Mouse (Mus musculus): Measurements from ENCODE around the gene Foxc1.

Gene Foxc1

DNA sequence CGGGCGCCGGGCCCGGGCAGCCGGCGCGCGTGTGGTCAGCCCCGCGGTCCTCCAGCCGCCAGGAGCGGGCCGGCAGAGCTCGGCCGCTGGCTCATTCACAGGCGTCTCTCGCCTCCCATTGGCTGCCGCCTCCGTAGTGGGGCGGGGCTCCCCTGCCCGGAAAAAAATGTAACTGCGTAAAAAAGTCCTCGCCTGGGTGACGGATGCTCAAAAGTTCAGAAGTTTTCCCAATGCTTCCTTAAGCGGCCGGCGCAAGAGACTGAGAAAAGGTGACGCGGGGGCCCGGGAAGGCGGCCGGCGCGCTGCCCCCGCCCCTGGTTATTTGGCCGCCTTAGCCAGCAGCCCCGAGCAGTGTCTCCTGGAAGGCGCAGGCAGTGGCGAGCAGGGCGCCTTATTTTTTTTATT, at the start of gene Foxc1:
Gene Foxc1 (plus strand): TSS at position 206 of the 405 bp plus-strand sequence.
- DNase-seq (ENCODE audit: low read depth, low spot score): peak; percentile 55

- no peak for DNase-seq (ENCODE audit: low read depth, low spot score)
Observed at GRCm38 (mm10) chr13:31760411-31760810, 46.0 kb upstream of the Foxc1 start.

DNA sequence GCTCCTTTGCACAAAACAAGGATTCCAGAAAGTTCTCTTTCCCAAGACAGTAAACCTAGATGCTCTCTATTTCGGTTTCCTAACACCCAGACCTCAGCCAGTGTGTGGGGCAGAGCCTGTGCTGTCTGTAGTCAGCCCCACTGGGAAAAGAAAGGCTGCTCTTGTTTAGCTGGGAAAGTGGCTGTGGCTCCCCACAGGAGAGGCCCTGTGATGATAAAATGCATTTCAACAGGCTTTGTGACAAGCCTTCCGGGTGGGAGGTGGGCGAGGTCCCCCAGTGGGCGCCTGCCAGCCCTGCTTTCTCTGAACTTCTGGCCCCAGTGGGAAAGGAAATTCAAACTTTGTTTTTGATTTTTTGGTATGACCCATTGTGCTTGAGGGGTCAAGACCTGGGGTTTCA, 45.4 kb upstream of the Foxc1 start:
- DNase-seq (ENCODE audit: low read depth, low spot score): no peak

- no peak for DNase-seq (ENCODE audit: low read depth, low spot score)
Observed at GRCm38 (mm10) chr13:31764419-31764818, 42.0 kb upstream of the Foxc1 start.

DNA sequence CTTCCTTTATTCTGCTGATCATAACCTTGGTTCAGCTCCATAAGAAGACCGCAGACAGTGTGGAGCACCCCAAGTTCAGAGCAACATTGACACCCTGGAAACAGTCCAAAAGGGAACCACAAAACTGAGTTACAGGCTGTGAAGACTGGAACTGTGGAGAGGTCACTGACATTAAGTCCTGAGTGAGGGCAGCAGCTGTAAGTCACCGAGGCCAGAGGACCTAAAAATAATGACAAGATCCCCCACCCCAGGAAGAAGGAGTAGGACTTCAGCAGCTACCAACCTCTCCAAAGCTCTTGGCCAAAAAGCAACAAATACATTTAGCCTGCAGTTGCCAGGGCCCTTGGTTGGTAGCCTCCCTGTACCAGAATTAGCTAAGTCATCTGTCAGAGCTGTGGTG, 40.9 kb upstream of the Foxc1 start:
- DNase-seq (ENCODE audit: low read depth, low spot score): no peak

GRCm38 (mm10) chr13:31772882-31773281, 33.6 kb upstream of the Foxc1 start:
- no peak for DNase-seq (ENCODE audit: low read depth, low spot score)

GRCm38 (mm10) chr13:31775762-31776161, 30.7 kb upstream of the Foxc1 start:
- DNase-seq (ENCODE audit: low read depth, low spot score): no peak

DNA sequence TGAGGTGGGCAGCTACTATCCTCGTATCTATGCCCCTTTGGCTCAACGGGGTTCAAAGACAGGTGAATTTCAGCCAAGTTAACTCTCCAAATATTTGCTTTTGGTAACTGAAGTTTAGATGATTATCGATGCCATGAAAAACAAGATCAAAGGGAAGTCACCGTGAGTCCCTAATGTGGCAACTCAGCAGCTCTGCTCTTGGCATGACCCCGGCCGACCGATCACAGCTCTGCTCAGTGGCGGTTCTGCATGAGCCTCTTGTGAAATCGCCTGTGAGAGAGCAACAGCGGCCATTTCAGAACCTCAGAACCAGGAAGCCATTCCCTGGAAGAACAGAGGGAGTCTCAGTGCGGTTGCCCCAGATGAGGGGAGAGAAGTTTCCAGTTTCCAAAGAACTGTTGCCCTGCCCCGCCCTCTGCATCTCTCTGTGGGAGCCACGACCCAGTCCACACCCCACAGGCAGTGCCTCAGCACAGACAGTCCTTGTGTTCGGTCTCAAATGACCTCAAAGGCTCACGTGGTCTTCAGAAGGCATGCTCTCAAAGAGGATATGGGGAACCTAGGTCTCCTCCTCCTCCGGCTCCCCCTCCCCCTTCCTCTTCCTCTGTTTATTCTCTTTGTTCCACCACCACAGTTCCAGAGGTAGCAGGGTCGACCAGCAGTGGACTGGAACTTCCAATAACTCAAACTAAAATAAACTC, 27.0 kb upstream of the Foxc1 start:
- DNase-seq (ENCODE audit: low read depth, low spot score): no peak

DNA sequence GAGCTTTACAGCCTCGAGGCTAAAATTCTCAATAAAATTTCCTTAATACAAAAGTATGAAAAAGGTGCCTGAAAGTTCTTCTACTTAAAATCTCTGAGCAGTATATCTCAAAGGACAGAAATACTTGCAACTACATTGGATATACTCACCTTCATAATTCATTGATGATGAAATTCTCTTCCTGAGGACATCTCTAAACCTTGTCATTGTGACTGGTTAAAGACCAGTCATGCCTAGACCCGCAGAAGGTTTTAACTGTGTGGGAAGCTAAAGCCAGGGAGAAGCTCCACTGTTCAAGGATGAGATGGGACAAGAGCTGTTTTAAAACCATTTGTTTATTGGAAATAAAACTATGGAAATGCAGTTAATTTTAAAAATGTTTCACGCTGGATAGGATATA, 26.1 kb upstream of the Foxc1 start:
- DNase-seq (ENCODE audit: low read depth, low spot score): no peak

- DNase-seq (ENCODE audit: low read depth, low spot score): no peak
Observed at GRCm38 (mm10) chr13:31782063-31782462, 24.4 kb upstream of the Foxc1 start.

DNA sequence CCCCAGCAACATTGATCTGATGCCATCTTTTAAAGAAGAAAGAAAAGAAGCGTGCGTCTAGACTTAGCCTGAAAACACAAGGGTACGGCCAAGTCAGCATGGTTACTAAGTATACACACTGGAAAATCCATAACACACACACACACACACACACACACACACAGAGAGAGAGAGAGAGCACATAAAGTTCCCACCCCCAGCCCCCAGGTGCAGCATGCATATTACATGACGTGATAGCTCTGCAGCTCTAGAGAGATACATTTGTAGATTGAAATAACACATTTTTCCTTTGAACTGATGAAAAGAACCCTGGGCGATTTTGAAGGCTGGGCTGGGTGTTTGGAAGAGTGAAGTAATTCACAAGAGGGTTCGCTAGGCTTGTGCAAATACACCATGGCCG, 21.7 kb upstream of the Foxc1 start:
- no peak for DNase-seq (ENCODE audit: low read depth, low spot score)

DNA sequence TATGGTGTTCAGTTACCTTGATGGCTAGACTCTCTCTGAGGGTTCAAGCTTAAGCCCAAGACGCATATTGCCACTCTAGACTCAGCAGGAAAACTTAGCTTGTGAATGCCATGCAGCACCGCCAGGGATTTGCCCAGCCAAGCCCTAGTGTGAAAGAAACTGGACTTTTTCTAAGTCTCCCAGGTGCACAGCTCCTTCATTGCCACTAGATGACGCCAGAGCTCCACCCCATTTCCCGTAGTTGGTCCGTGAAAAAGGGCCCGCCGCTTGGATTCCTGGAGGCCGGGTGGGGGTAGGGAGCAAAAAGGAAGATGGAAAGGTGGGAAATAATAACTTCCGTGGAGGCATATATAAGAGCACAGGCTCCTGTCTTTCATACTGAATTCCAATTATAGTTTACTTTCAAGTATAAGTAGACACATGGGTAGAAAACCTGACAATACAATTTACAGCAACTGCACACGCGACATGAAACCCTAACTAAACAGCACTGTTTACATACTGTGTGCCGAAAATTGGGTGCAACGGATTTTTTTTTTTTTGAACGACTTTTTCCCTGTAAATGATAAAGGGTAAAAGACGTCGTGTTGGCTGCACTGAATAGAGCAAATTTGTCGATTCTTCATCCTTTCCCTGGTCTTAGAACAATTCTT, 13.8 kb upstream of the Foxc1 start:
- peak; percentile 72 for DNase-seq (ENCODE audit: low read depth, low spot score)

GRCm38 (mm10) chr13:31793163-31793562, 13.3 kb upstream of the Foxc1 start:
- DNase-seq (ENCODE audit: low read depth, low spot score): no peak

GRCm38 (mm10) chr13:31797346-31797745, 9.1 kb upstream of the Foxc1 start:
- no peak for DNase-seq (ENCODE audit: low read depth, low spot score)

DNA sequence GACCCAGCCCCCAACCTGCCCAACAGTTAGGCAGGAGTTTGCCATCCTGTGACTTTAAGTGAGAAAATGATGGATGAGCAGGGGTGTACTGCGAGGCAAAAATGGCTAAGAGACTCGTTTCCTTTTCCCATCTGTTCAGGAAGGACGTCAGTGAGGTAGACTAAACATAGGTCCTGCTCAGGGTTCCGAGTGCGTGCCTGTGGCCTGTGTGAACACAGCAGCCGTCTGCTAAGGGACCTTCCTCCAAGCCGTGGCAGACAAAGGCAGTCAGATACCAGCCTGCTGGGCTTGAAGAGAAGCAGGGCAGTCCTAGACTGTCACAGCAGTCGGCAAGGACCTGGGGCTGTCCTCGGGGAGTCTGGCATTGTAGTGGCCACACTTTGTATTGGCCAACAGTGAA, 8.4 kb upstream of the Foxc1 start:
- no peak for DNase-seq (ENCODE audit: low read depth, low spot score)

DNA sequence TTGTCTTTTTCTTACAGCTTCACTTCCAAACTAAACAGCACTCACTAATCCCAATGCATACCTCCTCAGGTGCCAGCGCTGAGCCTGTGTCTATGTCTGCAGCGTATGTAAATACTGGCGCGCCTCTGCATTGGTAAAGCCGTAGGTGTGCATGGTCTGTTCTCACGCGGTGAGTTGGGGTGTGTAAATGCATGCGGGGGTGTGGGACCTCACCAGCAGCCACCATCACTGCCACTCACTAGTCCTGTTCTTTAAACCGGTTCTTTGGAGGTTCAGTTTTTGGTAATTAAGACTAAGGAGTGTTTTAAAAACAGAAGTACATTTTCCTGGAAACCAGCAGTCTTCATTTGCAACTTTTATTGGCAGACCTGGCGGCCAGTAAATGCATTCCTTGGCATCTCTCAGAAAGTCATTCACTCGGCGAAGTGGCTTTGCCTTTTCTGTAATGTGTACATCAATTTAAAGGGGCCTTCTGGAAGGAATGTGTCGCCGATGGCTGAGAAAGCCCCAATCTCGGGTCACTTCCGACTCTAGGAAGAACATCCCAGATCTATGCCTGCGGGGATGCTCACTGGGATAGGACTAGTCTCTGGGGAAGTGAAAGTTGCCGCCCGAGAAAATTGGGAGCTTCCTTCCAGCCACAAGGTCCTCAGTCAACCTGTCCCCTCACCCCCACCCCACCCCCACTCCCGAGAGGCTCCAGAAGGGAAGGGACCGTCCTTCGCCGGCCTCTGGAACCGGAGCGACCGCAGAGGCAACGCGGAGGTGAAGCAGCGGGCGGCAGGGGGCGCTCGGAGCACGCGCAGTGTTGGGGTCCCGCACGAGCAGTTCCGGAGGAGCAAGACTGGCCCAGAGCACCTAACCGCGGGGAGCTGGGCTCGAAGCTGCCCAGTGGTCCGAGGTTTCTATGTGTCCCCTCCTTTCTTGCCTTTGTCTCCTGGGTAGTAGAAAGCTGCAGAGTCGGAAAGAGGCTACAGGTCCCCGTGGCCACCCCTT, 5.6 kb upstream of the Foxc1 start:
- peak; percentile 67 for DNase-seq (ENCODE audit: low read depth, low spot score)

DNA sequence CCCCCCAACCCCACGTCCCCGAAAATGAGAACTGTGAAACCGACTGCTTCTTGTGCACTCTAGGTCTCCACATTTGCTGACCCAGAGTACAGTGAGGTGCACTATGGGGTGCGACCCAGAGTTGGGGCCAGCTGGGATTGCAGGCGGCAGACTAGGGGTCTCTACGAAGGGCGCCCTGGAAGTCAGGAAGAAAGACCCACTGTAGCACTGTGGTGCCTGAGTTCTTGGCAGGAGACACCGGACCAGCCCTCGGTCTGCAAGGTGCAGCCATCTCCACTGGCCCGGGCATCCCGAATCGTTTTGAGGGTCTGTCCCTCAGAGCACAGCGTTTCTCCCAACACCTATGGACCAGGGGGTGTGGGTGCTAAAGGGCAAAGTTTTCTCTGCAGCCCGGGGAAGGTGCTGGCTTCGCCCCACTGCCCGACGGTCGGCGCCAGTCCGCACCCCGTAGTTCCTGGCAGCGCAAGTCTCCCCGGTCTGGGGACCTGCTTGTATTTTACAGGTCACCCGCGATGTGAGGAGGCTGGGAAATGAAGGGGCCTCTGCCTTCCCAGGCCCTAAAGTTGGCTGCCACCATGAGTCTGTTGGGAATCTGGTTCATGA, 4.6 kb upstream of the Foxc1 start:
- DNase-seq (ENCODE audit: low read depth, low spot score): no peak

GRCm38 (mm10) chr13:31802447-31802846, 4.0 kb upstream of the Foxc1 start:
- no peak for DNase-seq (ENCODE audit: low read depth, low spot score)

DNA sequence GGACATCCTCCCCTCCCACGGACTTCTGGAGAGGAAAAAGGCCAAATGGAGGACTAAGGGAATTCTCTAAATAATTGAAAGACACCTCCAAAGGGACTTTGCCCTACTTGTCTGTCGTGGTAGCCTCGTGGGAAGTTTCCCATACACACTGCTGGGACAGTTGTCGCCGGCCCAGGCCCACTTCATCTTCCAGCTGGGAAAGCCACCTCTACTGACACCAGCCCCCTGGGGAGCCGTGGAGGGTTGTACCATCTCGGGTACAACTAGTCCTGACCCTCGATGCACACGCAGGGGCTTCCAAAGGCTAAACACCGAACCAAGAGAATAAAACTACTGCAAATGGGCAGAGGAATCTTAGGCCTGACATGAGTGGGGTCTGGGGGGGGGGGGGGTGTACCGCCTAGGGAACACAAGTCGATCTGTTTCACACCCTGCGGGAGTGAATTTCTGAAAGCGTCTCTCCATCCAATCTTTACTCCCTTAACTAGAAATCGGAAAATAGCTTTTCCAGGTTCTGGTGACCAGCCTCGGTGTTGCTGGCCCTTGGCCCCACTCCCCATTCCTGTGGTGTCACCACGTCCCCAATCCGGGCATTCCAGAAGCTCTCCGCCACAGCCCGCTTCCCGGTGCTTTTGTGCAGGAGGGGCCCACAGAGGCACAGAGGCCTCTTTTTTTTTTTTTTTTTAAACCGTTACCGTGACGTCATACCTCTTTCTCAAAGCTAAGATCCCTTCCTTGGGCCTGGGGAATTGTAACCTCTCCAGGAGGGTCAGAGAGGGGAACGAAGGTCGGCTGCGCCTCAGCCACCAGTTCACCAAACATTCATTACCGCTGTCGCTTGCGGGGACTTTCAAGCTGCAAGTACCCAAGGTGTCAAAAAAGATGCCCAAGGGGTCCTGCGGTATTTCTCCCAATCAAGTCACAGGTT, 3.0 kb upstream of the Foxc1 start:
- DNase-seq (ENCODE audit: low read depth, low spot score): no peak

DNA sequence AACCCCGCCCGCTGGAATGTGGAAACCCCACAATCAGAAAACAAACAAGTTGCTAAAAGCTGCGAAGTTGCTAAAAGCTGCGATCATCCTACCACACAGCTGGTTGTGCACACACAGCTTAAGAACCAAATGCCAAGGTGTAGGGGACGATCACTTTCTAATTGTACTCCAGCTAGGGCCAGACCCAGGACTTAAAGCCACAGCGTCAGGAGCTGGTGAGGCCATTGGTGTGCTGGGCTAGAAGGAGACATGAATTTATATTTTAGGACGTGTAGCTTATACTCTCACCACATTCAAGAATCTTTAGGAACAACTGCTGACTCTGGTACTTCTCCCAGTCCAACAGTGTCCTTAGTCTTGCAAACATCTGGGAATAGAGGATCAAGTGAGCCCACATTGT, 1.9 kb upstream of the Foxc1 start:
- DNase-seq (ENCODE audit: low read depth, low spot score): no peak

Data from brain, adult 2 months (tissue).